Mouse (Mus musculus) CH12.LX (cell line): ENCODE data around the gene Nhlrc1.

ENCODE experiments used
- CTCF ChIP-seq, 2 experiments: IDR thresholded peaks in 1 of 2; conservative IDR thresholded peaks in 1 of 2; 2 replicates each; pipeline ENCODE4 v1.5.1; 2011 to 2012; ENCODE audit warnings: low read depth in 2 of 2, low read length in 2 of 2, improper control_type of control experiment in 1 of 2, inconsistent platforms in 1 of 2, mild to moderate bottlenecking in 1 of 2, moderate library complexity in 1 of 2
- MAFK ChIP-seq: IDR thresholded peaks from 2 replicates; pipeline ENCODE4 v1.6.1; 2011; ENCODE audit warnings: low read length, improper control_type of control experiment; ENCODE audit not compliant: insufficient replicate concordance
- POLR2A ChIP-seq: IDR thresholded peaks from 2 replicates; pipeline ENCODE4 v1.6.1; 2011; ENCODE audit warnings: low read depth, mild to moderate bottlenecking, improper control_type of control experiment, low read length
- USF2 ChIP-seq: conservative IDR thresholded peaks from 2 replicates; pipeline ENCODE4 v1.6.1; 2011; ENCODE audit warnings: low read depth, low read length, improper control_type of control experiment

GRCm38 (mm10) chr13:46987941-46988340, 26.7 kb downstream of the Nhlrc1 start:
- TF ChIP-seq POLR2A (no peak), MAFK (no peak), CTCF (conservative IDR thresholded peaks at IDR 0.05 in 1 of 2, IDR thresholded peaks at IDR 0.05 in 1 of 2; ENCODE audit: low read depth in 2 of 2, low read length in 2 of 2) (no peak), USF2 (no peak)
